Mouse (Mus musculus) lung, postnatal 0 days (tissue): ENCODE data around the gene Tlk1.
A peak's percentile ranks its signal among the peaks of the same experiment; 100 is the strongest.

Source experiments
- CTCF ChIP-seq: IDR thresholded peaks from 2 replicates; pipeline ENCODE4 v1.5.1; 2016; ENCODE audit warnings: antibody characterized with exemption, mild to moderate bottlenecking
- EP300 ChIP-seq: IDR thresholded peaks from 2 replicates; pipeline ENCODE4 v1.6.1; 2016; ENCODE audit warnings: antibody characterized with exemption, mild to moderate bottlenecking, control low read depth

GRCm38 (mm10) chr2:70823926-70824800, 1.4 kb downstream of the Tlk1 start:
- TF ChIP-seq CTCF (peak; percentile 74), EP300 (no peak; the same call in 1 of the 2 replicates)
